Mouse (Mus musculus) thymus, postnatal 14 days (tissue): ENCODE measurements around the gene Gm3642.
"Not testable (repeated sequence)": the region's sequence is repeated elsewhere in the genome, so short reads cannot be mapped to it uniquely, and the experiment has no call there.

ENCODE experiments used
- DNase-seq: peaks from one replicate; pipeline ENCODE4 v3.0.0; 2021

Gm3642 gene

GRCm38 (mm10) chr14:6840211-6840610 lies at the start of gene Gm3642:
Gene Gm3642 (minus strand): TSS chr14:6840311.
- DNase-seq = not testable (repeated sequence)

DNA sequence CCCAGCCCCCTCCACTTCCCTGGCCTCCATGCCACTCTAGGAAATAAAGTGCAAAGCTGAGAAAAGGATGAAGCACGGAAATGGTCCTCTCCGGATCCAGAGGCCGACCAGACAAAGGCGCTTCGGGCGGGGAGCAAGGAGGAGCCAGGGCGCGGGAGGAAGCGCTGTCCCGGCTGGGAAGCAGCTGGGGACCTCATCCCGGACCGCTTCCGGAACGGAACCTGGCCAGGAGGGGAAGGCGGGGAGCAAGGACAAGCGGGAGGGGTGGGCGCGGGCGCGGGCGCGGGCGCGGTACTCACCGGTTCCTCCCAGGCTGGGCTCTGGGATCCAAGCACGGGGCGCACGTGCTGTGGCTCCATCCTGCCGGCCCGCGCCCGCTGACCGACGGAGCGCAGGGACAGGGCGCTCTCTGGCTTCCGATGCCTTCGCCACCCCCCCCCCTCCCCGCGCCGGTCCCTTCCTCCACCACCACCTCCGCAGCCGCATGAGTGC lies 49.5 kb upstream of the Gm3642 start, which contains the start of gene Gm3667:
Gene Gm3667, minus strand, starts transcription at position 442 of the 492 bp plus-strand sequence.
- DNase-seq = not testable (repeated sequence)

GRCm38 (mm10) chr14:6888811-6889210 lies 48.7 kb upstream of the Gm3642 start:
- not testable (repeated sequence) for DNase-seq

DNA sequence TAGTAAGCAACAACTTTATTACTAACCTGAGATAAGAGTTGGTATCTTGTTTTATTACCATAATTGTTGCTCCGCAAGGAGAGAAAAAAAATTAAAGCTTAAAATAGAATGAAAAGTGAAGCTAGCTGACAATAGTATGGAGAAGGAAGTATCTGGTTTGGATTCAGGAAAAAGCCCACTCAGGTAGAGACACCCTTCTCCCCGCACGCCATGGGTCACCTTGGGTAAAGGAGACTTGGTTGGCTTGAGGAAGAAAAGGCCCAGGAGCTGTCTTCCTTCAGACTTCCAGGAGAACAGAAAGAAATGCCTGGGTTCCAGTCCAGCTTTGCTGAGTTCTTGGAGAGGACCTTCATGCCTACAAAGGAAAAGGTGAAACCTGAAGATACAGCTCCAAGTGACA lies 16.8 kb downstream of the Gm3642 start:
- not testable (repeated sequence) for DNase-seq
